Mouse (Mus musculus) urinary bladder, adult 2 months (tissue): ENCODE results near the gene Pcbp3. TPM values are rescaled to one million over a fixed set of nuclear protein-coding genes. Genes with fewer than 3 reads are reported as not detected.

Experiments used
- DNase-seq: peaks from one replicate; pipeline ENCODE4 v3.0.0; 2022; ENCODE audit warnings: low spot score
- polyA plus RNA-seq: library from polyadenylated mRNA; depleted of rRNA; stranded (reverse); fragments of >200 nt; gene quantifications from 2 replicates; pipeline ENCODE4 v1.2.3, GENCODE M21; 2012

The Pcbp3 gene
- polyA plus RNA-seq, 1 experiment, result 32.0 TPM

DNA sequence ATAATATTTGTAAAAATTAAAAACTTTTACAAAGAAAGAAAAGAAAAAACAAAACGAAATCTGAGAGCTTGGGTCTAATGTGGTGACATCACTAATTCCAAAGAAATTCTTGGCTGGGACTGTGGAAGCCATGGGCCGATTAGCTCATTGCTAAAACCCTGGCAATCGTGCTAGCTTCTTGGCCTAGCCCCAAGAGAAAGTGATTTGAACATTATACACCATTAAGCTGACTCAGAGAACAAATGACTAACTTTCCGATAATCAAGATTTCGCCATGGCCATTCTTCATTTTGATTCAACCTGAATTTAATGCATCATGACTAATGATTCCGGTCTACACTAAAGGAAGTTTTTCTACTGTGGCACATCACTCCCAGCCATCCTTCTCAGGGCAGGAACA, 30.6 kb downstream of the Pcbp3 start:
- DNase-seq, result no peak

DNA sequence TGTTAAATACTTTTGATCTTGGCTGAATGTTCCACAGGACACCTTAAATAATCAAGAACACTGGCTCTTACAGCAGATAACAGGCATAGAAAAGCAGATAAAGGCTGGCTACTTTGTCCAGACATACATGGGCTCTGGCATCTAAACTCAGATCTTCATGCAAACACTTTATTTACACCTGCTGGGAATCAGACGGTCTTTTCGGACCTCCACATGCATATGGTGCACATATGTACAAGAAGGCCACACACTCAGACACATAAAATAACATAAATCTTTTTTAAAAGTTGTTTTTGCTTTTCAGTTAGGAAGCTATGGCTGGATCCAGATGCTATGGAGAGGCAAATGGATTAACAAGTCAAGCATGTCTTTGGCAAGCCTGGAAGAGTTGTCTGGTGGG, 37.2 kb downstream of the Pcbp3 start:
- no peak for DNase-seq

DNA sequence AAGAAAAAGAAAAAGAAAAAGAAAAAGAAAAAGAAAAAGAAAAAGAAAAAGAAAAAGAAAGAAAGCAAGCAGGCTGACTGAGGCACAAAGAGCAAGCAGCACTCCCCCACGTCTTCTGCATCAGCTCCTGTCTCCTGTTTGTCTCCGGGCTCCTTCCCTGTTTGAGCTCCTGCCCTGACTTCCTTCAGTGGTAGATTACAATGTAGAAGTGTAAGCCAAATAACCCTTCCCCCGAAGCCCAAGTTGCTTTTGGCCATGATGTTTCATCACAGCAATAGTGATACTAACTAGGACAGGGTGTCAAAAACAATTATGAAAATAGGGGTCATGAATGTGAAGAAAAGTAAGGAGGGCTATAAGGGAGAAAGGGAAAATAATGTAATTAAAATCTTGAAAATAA, 43.6 kb downstream of the Pcbp3 start:
- no peak for DNase-seq

DNA sequence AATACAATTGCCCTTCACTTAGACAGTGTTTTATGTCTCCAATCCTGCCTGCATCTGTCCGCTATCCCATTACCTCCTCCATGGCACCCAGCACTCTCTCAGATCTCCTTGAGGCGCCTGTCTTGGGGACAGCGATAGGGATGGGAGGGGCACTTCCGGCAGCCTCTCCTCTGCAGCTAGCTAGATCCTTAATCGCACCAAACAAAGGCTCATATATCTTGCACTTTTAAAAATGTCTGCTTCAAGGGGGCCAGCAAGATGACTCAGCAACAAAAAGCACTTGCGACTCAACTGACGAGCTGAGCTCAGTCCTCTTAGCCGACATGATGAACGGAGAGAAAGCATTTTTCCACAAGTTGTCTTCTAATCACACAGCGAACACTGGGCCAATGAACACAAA, 55.3 kb downstream of the Pcbp3 start:
- no peak for DNase-seq

DNA sequence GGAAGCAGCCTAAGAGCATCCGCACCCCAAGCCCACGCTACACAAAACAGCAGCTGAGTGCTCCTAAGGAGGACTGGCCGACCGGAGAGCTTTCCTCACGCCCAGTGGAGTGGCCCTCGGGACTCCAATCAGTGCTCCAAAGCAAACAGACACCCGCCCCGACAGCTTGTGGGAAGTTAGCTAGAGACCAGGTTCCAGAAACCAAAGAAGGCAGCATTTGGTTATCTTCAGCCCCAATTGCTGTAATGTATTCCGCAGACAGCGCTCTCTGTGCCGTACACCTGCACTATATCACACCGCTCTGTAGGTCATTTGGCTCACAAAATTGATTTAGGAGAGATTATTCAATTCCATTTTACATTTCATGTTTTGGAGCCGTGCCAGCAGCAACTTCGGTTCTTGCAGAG, 55.7 kb downstream of the Pcbp3 start:
- DNase-seq, result no peak

DNA sequence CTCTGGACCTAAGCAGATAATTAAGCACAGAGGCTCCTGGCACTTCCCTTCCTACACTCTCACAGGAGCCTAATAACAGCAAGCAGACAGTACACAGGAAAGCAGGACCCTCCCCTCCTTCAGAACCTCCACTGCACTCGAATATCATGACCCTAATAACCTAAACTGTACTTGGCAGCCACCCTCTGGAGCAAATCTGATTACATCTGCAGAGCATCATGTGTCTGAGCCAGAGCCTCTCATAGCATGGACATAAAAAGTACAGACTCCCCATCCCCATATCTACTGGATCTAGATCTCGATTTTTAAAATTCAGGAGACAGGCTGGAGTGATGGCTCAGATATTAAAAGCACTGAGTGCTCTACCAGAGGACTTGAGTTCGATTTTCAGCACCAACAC, 58.0 kb downstream of the Pcbp3 start:
- DNase-seq, result no peak

DNA sequence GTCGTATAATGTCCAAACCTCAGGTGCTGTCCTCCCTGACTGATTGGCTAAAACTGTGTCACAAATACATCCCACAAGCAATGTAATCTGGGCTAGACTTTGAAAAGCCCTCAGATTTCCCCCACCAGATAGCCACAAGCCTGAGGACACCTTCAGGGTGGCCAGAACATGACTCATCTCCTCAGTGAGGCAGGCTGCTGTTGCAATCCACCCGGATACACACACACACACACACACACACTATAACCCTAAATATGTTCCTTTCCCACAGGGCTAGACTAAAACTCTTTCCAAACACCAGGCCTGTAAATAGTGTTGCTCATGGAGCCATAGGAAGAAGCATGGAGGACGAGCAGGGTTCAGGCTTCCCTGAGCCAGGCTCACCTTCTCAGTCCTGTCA, 58.6 kb downstream of the Pcbp3 start:
- no peak for DNase-seq

DNA sequence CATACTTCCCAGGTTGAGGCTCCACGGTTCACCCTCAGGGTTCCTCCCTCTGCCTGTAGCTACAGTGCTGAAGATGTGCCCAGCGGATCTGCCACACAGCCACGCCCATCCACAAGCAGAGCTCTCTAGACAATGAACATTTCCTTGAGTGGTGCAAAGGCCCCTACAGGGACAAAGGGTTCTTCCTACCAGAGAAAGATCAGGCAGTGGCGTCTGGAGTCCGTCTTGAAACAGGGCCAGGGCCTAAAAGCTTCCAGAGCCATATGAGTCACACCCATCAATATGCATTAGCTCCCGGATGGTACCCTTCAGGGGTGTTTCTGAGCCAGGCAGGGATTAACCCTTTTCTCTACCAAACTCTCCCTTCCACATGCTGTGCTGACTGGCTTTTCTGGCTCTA, 59.1 kb downstream of the Pcbp3 start:
- no peak for DNase-seq

DNA sequence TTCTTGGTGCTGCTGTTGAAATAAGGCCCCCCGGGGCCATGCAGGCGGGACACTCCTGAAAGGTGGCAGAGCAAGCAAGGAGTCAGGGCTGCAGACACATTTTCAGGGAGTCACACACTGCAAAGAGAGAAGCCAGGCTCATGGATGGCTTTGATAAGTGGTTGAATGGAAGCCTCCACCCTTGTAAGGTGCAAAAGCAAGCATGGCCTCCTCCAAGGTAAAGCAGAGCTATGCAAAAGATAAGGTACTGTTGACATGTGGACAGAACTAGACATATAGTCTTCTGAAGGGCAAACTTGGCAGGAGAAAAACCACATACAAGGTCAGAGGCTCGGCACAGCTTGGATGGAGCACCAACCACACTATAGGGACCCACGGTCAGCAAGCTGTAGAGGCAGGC, 63.3 kb downstream of the Pcbp3 start:
- no peak for DNase-seq

DNA sequence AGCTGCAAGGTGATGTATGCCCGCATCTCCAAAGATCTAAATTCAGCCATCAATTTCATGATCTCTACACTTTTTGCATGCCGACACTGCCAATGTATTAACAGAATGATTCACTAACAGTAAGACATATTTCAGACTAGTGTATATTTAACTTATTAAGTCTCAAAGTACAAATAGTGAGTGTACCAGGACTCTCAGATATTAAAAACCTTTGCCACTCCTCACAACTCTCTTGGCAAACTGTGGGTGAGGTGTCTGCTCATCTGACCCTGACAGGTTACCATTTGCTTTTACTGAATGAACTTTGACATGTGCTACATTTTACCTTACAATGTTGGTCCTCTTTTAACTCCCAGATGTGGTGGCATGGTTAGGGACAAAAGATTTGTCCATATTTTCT, 70.2 kb downstream of the Pcbp3 start:
- DNase-seq, result no peak

DNA sequence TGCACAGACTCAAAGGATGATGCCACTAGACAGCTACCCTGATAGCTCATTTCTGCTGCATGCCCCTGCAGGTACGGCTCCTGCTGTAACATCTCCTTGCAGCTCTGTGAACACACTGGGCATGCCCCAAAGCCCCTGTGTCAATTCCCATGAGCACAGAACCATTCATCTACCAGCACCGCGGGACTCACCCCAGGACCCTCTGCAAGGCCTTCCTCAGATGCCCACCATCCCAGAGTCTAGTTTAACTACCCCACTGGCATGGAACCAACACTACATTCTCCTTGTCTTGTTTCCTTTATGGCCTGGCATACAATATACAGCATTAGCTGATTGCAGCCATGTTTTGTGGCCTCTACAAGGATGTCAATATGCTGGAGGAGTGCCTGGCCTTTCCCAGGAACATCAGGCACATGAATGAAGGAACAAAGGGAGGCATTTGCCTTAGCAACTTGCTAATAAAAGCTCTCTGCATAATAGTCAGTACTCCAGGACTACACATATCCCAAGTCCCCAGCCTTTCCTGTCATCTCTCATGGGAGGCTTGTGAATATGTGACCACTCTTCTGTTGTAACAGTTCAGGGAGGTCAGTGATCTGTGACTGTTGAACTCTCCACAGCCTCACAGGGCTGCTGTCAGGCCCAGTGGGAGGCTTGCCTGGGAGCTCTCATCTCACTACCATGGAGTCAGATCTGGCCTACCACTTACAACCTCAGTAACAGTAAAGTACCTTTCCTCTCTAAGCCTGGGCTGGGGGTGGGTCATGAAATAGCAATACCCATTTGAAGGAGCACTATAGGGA, 78.0 kb downstream of the Pcbp3 start:
- no peak for DNase-seq

DNA sequence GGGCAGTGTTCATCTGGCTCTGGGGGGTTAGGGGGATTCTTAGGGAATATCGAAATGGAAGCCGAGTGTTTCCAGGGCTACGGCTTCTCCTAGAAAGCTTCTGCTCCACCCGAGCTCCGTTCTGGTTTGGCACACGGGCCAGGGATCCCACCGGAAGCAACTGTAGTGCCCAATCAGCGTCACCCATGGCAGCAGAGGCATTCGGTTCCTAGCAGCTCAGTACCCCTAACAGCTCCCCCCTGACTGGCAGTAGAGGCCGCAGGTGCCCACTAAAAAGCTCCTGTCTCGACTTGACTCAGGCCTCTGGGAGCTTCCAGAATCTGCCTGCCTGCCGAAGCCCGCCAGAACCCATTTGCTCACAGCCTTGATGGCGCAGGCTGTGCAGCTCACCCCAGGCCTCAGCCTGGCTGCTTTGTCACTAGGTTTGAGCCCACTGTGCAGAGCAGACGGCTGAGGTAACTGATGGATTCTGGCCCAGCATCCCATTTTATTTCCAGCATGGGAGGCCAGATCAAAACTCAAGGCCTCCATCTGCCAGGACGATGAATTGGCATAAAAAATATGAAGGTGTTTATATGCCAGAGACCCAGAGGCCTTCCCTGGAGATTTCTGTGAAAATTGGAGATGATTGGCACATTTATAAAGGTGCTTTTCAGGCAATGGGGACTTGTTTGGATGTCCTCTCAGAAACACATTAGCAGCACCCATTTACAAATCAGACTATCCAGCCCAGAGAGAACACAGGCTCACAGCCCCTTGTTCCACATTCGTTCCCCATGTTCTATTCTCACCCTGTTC, 78.8 kb downstream of the Pcbp3 start:
- no peak for DNase-seq

DNA sequence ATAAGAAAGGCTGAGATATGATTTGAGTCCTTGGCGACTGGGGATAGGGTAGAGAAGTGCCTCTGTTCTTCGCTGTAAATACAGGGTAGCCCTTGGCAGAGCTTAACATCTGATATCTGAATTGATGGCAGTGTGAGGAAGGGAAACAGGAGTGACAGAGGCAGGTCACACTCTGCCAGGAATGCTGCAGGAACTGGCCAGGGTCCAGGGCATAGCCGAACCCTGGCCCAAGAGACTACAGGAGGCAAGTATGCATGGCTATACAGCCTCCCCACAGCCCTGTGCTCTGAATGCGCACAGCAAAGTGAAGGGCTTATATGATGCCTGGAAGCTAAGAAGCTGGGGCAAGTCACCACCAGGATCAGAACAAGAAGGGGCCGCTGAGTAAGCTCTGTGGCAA, 79.8 kb downstream of the Pcbp3 start:
- DNase-seq, result no peak

DNA sequence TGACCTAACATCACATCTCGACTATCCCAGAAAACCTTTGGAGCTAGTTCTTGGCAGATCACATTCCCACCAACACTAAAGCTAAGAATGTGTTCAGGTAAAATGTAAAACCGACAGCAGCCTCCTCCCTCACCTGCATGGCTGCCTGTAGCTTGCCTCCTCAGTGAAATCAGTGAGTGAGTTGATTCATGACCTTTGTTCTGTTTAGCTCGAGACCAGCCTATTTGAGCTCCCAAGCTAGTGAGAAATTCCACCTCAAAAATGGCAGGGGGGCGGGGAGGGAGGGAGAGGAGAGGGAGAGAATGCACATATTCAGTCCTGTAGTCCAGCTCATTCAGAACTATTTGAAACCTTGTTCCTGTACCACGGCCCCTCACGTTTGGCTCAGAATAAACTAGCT, 86.4 kb downstream of the Pcbp3 start:
- no peak for DNase-seq

DNA sequence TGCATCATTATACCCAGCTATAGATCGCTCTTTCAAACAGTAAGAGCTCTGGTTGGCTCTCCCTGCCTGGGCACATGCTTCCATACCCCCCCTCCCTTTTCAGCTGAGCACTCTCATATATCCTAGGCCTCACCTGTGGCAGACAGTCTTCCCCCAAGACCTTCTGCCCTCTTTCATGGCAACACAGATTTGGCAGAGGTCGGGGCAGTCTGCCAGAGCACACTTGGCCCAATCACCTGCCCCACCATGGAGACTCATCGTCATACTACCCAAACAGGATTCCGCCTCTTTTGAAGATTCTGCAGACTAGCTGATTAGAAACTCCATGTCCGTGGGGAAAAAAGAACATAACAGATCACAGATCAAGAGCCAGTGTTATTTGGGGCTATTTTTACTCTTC, 86.8 kb downstream of the Pcbp3 start:
- no peak for DNase-seq

DNA sequence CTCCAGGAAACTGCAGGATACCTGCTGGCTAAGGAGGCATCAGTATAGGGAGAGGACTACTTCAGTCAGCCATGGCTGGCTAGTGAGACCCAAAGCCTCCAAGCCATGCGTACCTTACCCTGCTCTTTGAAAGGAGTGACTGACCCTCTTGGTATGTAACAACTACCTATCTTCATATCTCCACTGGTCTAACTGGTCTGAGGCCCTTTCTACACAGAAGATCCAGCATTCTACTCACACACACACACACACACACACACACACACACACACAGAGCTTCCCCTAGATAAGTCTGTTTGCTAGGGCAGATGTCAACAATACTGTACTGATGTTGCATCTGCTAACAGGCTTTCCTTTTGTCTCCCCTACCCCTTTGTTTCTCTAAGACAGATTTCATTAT, 87.3 kb downstream of the Pcbp3 start:
- peak; percentile 36 for DNase-seq

DNA sequence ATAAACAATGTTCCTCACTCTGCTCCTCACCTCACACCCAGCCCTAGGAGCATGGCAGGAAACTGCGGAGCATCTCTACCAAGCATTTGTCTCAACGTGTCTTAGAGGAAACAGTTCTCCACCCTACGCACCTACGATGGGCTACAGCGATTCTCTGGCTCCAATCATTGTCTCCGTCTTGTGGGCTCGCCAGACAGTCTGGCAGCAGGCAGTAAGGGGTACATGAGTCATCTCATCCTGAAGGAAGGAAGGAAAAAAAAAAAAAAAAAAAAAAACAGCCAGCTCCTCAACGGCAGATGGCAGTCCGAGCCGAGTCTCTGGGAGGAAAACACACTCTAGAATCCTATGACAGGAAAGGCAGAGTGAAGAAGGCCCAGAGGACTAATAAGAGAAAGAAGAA, 87.7 kb downstream of the Pcbp3 start:
- no peak for DNase-seq

DNA sequence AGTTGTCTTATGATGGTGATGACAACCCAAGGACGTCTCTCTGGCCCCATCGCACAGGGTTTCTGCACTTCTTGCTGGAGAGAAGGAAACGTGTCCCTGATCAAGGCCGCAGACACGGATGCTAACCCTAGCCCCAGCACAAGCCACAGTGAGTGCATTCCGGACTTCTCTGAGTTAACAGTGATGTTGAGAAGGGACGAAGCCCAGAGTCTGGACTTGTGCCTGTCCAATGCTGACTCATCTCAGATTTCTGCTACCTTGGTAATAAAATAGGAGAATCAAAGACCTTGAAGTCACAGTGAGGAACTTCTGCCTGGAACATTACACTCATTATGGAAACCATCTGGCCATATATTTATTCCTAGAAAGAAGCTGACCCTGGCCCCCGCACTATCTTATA, 89.0 kb downstream of the Pcbp3 start:
- DNase-seq, result no peak

DNA sequence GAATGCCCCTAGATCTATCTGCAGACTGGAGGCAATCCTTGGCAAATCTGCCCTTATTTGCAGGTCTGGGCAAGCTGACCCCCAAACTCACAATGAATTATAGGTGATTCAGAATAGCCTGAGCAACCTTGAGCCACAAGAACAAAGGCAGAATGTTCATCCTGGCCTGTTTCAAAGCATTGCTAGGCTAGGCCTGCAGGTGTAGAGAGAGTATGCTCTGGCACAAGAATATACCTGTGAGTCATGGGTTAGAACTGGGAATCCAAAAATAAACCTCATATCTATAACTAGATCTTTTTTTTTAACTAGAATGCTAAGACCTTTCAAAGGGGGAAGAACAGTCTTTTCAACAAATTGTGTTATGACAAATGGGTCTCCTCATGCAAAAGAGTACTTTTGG, 95.8 kb downstream of the Pcbp3 start:
- no peak for DNase-seq

DNA sequence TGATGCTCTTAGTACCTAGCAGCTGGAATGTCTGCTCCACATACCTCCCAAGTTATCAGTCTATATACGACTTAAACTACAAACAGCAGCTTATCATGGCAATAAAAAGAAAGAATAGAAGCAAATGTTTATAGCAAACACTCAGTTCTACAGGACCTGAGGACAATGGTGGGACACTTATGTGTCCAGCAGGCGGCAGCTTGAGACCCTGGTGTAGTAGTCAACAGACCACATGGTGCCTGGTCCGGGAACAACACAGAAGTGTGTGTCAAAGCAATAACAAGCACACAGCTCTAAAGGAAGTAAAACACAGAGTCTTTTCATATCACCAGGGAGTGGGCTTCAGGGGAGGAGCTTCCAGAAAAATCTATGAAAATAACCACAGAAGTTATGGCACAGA, 100.7 kb downstream of the Pcbp3 start:
- DNase-seq, result no peak

DNA sequence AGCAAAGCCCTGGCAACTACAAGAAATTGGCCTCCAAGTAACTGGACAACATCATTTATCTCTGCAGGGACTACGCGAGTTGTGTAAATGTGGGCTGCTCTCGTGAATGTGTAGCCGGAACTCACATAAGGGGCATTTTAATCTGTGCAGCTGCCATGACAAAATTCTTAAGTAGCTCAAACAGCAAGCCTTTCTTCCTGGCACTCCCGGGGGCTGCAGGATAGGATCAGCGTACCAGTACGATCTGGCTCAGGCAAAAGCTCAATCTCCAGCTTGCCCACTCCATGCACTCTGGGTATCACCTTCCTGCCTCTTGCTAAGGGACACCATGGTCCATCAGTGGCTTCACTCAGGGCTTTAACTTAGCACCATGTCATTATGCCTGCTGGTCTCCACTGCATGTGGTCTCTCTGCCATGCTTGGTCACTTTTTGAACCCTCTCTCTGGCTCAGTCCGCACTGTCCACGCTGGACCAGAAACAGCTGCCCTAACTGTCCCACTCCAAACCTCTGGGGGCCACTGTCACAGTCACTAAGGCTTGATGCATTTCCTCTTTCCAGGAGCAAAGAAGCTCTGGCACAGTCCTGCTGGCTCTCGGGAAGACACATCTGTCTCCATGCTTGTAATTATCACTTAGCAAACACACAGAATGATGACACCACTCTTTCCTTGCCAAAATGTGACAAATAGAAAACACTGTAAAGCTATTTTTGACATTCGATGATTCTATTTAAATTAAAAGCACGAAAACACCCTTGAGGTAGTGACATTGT, 102.1 kb downstream of the Pcbp3 start:
- no peak for DNase-seq

DNA sequence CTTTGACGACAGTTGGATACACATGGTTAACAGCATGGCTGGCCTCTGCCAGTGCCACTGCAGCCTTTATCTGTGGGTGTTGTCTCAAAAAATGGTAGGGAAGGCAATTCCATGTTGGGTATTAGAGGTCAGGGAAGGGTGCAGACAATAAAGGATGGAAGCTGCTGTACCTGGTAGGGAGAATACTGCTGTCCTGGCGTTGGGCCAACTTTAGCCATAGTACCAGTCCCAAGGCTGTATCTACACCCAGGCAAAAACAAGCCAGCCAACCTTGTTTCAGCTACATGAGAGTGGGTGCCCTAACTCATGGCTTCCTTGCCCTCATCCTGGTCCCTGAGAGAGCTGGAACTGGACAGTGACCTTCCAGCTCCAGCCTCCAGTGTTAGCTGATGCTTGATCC, 103.8 kb downstream of the Pcbp3 start:
- DNase-seq, result no peak

DNA sequence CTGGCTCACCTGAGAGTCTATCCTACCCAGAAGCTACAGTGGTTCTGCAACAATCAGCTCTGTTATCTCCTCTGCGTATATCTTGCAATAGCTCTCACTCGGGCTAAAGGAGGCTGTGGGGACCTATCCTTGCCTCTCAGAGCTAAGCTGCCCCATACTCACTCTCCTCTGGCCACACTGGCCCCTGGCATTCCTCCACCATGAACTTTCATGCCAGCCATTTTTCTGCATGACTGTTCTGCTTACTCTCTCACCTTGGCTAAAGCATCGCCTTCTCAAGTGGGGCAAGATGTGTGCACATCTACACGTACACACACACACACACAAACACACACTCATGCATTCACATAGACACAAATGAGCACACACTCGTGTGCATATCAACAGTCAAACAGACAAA, 115.2 kb downstream of the Pcbp3 start:
- DNase-seq, result no peak
